Mouse (Mus musculus) testis, postnatal 10 days (tissue): ENCODE data around the gene Tex2.

Experiments used
- DNase-seq: peaks from one replicate; pipeline ENCODE4 v3.0.0; 2021; ENCODE audit warnings: low spot score

Gene Tex2

GRCm38 (mm10) chr11:106486042-106486865 is 127.0 kb downstream of the Tex2 start:
- DNase-seq: no peak

GRCm38 (mm10) chr11:106485611-106486010 is 127.6 kb downstream of the Tex2 start:
- no peak for DNase-seq

- no peak for DNase-seq
Measured at GRCm38 (mm10) chr11:106484875-106485274, 128.3 kb downstream of the Tex2 start.

- DNase-seq: no peak
Measured at GRCm38 (mm10) chr11:106482867-106483266, 130.4 kb downstream of the Tex2 start.

GRCm38 (mm10) chr11:106481651-106482050 is 131.6 kb downstream of the Tex2 start:
- no peak for DNase-seq

- no peak for DNase-seq
Measured at GRCm38 (mm10) chr11:106480530-106480885, 132.7 kb downstream of the Tex2 start.

- DNase-seq: no peak
Measured at GRCm38 (mm10) chr11:106479619-106480529, 133.3 kb downstream of the Tex2 start.

- no peak for DNase-seq
Measured at GRCm38 (mm10) chr11:106478745-106479144, 134.5 kb downstream of the Tex2 start.

- no peak for DNase-seq
Measured at GRCm38 (mm10) chr11:106477505-106478160, 135.6 kb downstream of the Tex2 start.

- DNase-seq: no peak
Measured at GRCm38 (mm10) chr11:106475309-106475708, 137.9 kb downstream of the Tex2 start.

- DNase-seq: no peak
Measured at GRCm38 (mm10) chr11:106471629-106472028, 141.6 kb downstream of the Tex2 start.

- no peak for DNase-seq
Measured at GRCm38 (mm10) chr11:106468509-106468908, 144.7 kb downstream of the Tex2 start.

- no peak for DNase-seq
Measured at GRCm38 (mm10) chr11:106465932-106466331, 147.3 kb downstream of the Tex2 start.

- no peak for DNase-seq
Measured at GRCm38 (mm10) chr11:106465545-106465903, 147.7 kb downstream of the Tex2 start.

- DNase-seq: no peak
Measured at GRCm38 (mm10) chr11:106464681-106465544, 148.3 kb downstream of the Tex2 start.

- DNase-seq: no peak
Measured at GRCm38 (mm10) chr11:106463845-106464244, 149.4 kb downstream of the Tex2 start.

- DNase-seq: no peak
Measured at GRCm38 (mm10) chr11:106462309-106462708, 150.9 kb downstream of the Tex2 start.

- no peak for DNase-seq
Measured at GRCm38 (mm10) chr11:106461145-106461932, 151.9 kb downstream of the Tex2 start.

- DNase-seq: no peak
Measured at GRCm38 (mm10) chr11:106460671-106461070, 152.6 kb downstream of the Tex2 start.

- DNase-seq: no peak
Measured at GRCm38 (mm10) chr11:106458540-106458939, 154.7 kb downstream of the Tex2 start.
